10 mouse cellular contexts compared by ENCODE assay signal in genomic region chr4:109036327-109036726, GRCm38 (mm10). TPM values are rescaled to one million over a fixed set of nuclear protein-coding genes. Genes with fewer than 3 reads are reported as not detected.
DNase-seq lines count a peak whose midpoint lies in the region; ATAC-seq lines count a peak whose summit lies in the region.
"Had no signal": no experiment of that assay in that cellular context is flagged by ENCODE, and none has a peak within 500 bp of the region (broad histone marks: within the 10 kb centered on the region; RNA-seq: fewer than 3 reads in every experiment).

No protein-coding gene starts in this region.

- H3K4me3 ChIP-seq in hindbrain, embryonic 14.5 days (replicated peaks; ENCODE audit: low read length), result no peak overlapping the region
- no peak overlapping the region for H3K4me3 ChIP-seq in hindbrain, embryonic 13.5 days
- H3K4me3 ChIP-seq in neural tube, embryonic 11.5 days (ENCODE audit: low read depth, low read length), result no peak overlapping the region
- H3K4me3 ChIP-seq: erythroblast, embryonic 14.5 days; midbrain, embryonic 12.5 days had no signal

- H3K4me1 ChIP-seq in hindbrain, embryonic 14.5 days (replicated peaks; ENCODE audit: control insufficient read depth, insufficient read depth, low read length), result no peaks in the 10 kb centered on the region
- no peaks in the 10 kb centered on the region for H3K4me1 ChIP-seq in hindbrain, embryonic 13.5 days (replicated peaks)
- no peaks in the 10 kb centered on the region for H3K4me1 ChIP-seq in neural tube, embryonic 11.5 days (ENCODE audit: control insufficient read depth, insufficient read depth, low read length)
- H3K4me1 ChIP-seq: midbrain, embryonic 12.5 days had no signal

- H3K36me3 ChIP-seq in hindbrain, embryonic 14.5 days (replicated peaks; ENCODE audit: control insufficient read depth, insufficient read depth), result peaks cover 79% of the 10 kb centered on the region
- H3K36me3 ChIP-seq in hindbrain, embryonic 13.5 days, result peaks cover 62% of the 10 kb centered on the region
- H3K36me3 ChIP-seq in neural tube, embryonic 11.5 days (ENCODE audit: control insufficient read depth, insufficient read depth, low read length), result peaks cover 5% of the 10 kb centered on the region; the same call in 1 of the 2 replicates

- H3K27me3 ChIP-seq in hindbrain, embryonic 14.5 days (ENCODE audit: control insufficient read depth, insufficient read depth, low read length), result no peaks in the 10 kb centered on the region
- H3K27me3 ChIP-seq in hindbrain, embryonic 13.5 days, result no peaks in the 10 kb centered on the region
- no peaks in the 10 kb centered on the region for H3K27me3 ChIP-seq in neural tube, embryonic 11.5 days (ENCODE audit: control insufficient read depth, insufficient read depth, low read length)
- H3K27me3 ChIP-seq: midbrain, embryonic 12.5 days had no signal

- no peak overlapping the region for H3K9ac ChIP-seq in hindbrain, embryonic 14.5 days
- H3K9ac ChIP-seq in hindbrain, embryonic 13.5 days, result no peak overlapping the region
- no peak overlapping the region for H3K9ac ChIP-seq in neural tube, embryonic 11.5 days (ENCODE audit: low read length)
- H3K9ac ChIP-seq: midbrain, embryonic 12.5 days had no signal

- peak; percentile 53 for DNase-seq in hindbrain, embryonic 14.5 days (ENCODE audit: low spot score)
- DNase-seq in CD4-positive, CD25-positive, alpha-beta regulatory T cell, adult 2 months (ENCODE audit: low read depth, low spot score), result peak; percentile 75
- DNase-seq in adrenal gland, postnatal 25 days, result peak; percentile 65
- DNase-seq in kidney, postnatal 4 days, result peak; percentile 79 to 80
- DNase-seq in neural tube, embryonic 11.5 days (ENCODE audit: low spot score), result peak; percentile 59
- DNase-seq in Muller cell, postnatal 12 days (ENCODE audit: inconsistent ontology term), result no peak

- H3K4me2 ChIP-seq in hindbrain, embryonic 14.5 days (replicated peaks), result no peak overlapping the region
- no peak overlapping the region for H3K4me2 ChIP-seq in hindbrain, embryonic 13.5 days
- no peak overlapping the region for H3K4me2 ChIP-seq in neural tube, embryonic 11.5 days (ENCODE audit: low read depth)
- H3K4me2 ChIP-seq: midbrain, embryonic 12.5 days had no signal

- ATAC-seq in hindbrain, embryonic 14.5 days (ENCODE audit: low FRiP score), result no peak
- ATAC-seq in hindbrain, embryonic 13.5 days (ENCODE audit: low FRiP score), result no peak
- ATAC-seq in erythroid progenitor cell, adult 5-6 weeks (replicated peaks; ENCODE audit: low FRiP score, poor library complexity, severe bottlenecking), result peak; percentile 91
- no peak for ATAC-seq in neural tube, embryonic 11.5 days (ENCODE audit: insufficient read depth, low FRiP score, low TSS enrichment)

- H3K27ac ChIP-seq in hindbrain, embryonic 14.5 days, result no peak overlapping the region
- no peak overlapping the region for H3K27ac ChIP-seq in hindbrain, embryonic 13.5 days
- no peak overlapping the region for H3K27ac ChIP-seq in neural tube, embryonic 11.5 days (ENCODE audit: low read depth, low read length)
- H3K27ac ChIP-seq: midbrain, embryonic 12.5 days had no signal

- no peaks in the 10 kb centered on the region for H3K9me3 ChIP-seq in hindbrain, embryonic 14.5 days (ENCODE audit: control insufficient read depth, low read length)
- no peaks in the 10 kb centered on the region for H3K9me3 ChIP-seq in hindbrain, embryonic 13.5 days
- no peaks in the 10 kb centered on the region for H3K9me3 ChIP-seq in neural tube, embryonic 11.5 days (ENCODE audit: control insufficient read depth, low read length)
- H3K9me3 ChIP-seq: midbrain, embryonic 12.5 days had no signal

RNA-seq across cellular contexts. Expression of gene Nrd1, which starts 35.9 kb away (rescaled TPM):
- polyA plus RNA-seq in hindbrain, embryonic 14.5 days (2014; fragmentation: Nextera tagmentation; extraction: Ambion mirVana), result 52.4 and 58.6 TPM in 2 replicates
- polyA plus RNA-seq in hindbrain, embryonic 13.5 days (2015; fragmentation: Nextera tagmentation; extraction: Ambion mirVana), result 78.7 and 85.0 TPM in 2 replicates
- total RNA-seq in adrenal gland, postnatal 25 days (2021), result 119 and 126 TPM in 2 replicates
- 207 and 431 TPM in 2 replicates for total RNA-seq in erythroid progenitor cell, adult 5-6 weeks (2015; ENCODE audit: low replicate concordance)
- total RNA-seq in erythroid progenitor cell, adult 5-6 weeks (2017; ENCODE audit: low replicate concordance), result 190 and 209 TPM in 2 replicates
- polyA plus RNA-seq in neural tube, embryonic 11.5 days (2014; fragmentation: Nextera tagmentation; extraction: Ambion mirVana), result 61.3 and 63.8 TPM in 2 replicates
